Mouse (Mus musculus) thymus, postnatal 0 days (tissue): ENCODE results near the gene Pacsin2. TPM values are rescaled to one million over a fixed set of nuclear protein-coding genes. Genes with fewer than 3 reads are reported as not detected.
A peak's percentile ranks its signal among the peaks of the same experiment; 100 is the strongest.
"Not testable (repeated sequence)": the region's sequence is repeated elsewhere in the genome, so short reads cannot be mapped to it uniquely, and the experiment has no call there.

ENCODE experiments used
- DNase-seq: peaks from one replicate; pipeline ENCODE4 v3.0.0-alpha.2; 2015; ENCODE audit warnings: low spot score
- polyA plus RNA-seq: library from polyadenylated mRNA; unstranded; fragments of >200 nt; fragmentation: Nextera tagmentation; extraction: Ambion mirVana; gene quantifications from 2 replicates; pipeline ENCODE4 v1.2.1, GENCODE M21; 2015

The Pacsin2 gene
- polyA plus RNA-seq, 1 experiment from 2014 or later: 24.8 TPM

DNA sequence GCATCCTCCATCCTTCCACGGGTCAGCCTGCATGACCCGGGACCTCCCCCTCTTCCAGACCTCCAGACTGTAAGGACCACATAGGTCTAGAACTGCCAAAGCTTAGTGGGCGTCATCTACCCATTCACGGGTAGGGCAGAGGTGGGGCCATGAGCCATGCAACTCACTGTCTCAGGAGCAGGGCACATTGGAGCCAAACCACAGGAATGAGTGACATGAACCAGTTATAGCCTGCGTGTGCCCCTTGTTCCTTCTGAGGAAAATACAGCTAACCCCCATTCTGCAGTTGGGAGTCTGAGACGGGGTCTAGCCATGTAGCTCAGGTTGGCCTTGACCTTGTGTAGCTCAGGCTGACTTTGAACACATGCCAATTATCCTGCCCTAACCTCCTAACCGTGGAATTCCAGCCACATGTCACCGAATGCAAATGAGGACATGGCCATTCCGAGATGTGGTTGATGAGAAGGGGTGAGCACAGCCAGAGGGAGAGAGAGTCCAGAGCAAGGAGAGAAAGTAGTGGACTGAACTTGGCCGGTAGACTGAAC is 16.9 kb upstream of the Pacsin2 start:
- no peak for DNase-seq

DNA sequence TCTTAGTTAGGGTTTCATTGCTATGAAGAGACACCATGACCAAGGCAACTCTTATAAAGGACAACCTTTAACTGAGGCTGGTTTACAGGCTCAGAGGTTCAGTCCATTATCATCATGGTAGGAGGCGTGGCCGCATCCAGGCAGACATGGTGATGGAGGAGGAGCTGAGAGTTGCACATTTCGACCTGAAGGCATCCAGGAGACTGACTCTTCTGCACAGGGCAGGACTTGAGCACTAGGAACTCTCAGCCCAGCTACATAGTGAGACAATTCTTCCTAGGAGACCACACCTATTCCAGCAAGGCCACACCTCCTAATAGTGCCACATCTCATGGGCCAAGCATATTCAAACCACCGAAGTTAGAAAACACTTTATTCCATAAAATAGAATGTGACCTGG is 15.4 kb upstream of the Pacsin2 start:
- DNase-seq: no peak

DNA sequence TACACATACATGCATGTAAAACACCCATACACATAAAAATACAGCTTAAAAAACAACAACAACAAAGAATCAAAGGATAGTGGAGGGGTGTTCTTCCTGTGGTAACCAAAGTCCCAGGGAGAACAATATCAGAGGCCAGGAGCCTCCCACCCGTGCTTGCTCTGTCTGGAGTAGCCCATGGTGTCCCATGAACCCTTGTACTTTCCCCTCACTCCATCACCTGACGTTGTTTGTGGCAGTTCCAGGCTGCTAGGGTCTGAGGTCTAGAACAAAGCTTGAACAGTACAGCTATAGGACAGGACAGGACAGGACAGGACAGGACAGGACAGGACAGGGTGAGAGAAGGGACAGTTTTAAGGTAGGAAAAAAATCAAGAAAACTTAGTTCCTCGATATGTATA is 13.7 kb upstream of the Pacsin2 start:
- DNase-seq: no peak

- DNase-seq: no peak
Measured at GRCm38 (mm10) chr15:83476593-83477273, 12.3 kb upstream of the Pacsin2 start.

- peak; percentile 35 for DNase-seq
Measured at GRCm38 (mm10) chr15:83474466-83474836, 10.0 kb upstream of the Pacsin2 start.

GRCm38 (mm10) chr15:83473832-83474465 is 9.5 kb upstream of the Pacsin2 start:
- peak; percentile 74 for DNase-seq

GRCm38 (mm10) chr15:83473251-83473650 is 8.8 kb upstream of the Pacsin2 start:
- DNase-seq: no peak

- DNase-seq: no peak
Measured at GRCm38 (mm10) chr15:83471476-83471875, 7.1 kb upstream of the Pacsin2 start.

- DNase-seq: peak; percentile 3
Measured at GRCm38 (mm10) chr15:83470443-83470842, 6.0 kb upstream of the Pacsin2 start.

DNA sequence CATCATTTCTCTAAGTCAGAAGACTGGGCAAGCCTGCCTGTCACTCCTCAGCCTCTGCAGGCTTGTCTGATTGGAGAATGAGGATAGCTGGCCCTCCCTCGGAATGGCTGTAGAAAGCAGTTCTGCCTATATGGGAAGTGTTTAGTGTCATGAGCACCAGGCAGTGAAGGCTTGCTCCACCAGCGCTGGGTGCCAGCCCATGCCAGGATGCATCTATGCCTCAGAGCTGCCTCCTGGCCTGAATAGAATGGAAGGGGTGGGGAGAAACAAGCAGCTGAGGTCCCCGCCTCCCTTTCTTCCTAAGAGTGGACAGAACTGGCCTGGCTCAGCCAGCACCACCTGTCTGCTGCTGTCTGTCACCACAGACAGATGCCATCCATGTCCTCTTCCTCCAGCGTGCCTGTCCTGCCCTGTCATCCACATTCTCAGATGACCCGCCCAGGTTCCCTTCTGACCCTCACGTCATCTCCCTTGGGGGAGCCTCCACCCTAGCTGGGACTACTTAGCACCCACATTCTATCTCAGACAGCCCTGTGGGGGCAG is 4.9 kb upstream of the Pacsin2 start:
- DNase-seq: no peak

GRCm38 (mm10) chr15:83467232-83467966 is 3.0 kb upstream of the Pacsin2 start:
- DNase-seq: no peak

DNA sequence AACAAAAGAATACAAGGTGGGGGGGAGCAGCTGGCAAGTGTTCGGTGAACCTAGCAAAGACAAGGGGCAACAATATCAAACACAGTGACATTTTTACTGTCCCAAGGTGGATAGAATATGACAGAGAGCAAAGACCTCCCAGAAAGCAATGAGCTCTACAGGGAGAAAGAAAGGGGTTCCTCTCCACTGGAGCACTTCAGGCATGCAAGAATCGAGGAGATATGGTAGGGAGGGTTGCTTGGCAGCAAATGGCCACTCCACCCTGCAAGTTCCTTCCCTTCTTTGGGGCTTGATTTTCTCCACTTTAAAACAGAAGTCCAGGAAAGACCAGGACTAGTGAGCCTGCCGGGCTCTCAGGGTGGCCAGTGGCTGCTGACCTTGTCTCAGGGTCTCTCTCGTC is 1.9 kb upstream of the Pacsin2 start:
- no peak for DNase-seq

GRCm38 (mm10) chr15:83464905-83465650 is 672 bp upstream of the Pacsin2 start:
- no peak for DNase-seq

DNA sequence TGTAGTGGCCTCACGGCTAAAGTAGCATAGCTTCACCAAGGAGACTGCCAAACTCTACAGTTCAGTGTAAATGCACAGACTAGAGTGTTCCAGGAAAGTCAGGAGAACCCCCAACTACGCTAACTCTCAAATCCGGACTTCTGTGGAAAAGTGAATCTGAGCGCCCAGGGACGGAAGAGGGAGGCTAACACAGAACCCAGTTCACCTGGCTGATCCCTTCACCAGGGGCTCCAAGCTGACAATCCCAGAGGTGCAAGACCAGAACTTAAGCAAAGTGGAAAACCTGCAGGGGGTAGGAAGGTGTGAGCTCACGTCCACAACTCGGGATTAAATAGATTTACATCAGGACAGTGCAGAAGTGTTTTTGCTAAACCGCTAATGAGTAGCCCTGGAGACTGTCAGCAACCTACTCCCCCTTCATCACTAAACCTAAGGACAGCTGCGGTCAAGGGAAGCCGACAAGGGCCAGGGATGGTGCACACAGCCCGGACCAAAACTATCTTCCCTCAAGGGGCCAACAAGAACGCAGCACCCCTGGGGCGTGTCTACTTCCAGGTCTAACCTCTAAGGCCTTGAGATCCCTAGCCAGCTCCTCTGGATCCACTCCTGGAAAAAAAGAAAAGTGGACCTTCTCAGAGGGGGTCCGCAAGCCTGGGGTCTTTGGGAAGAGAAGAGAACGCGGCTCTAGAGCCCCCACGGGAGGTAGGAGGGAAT is 880 bp downstream of the Pacsin2 start:
- DNase-seq: peak; percentile 9

DNA sequence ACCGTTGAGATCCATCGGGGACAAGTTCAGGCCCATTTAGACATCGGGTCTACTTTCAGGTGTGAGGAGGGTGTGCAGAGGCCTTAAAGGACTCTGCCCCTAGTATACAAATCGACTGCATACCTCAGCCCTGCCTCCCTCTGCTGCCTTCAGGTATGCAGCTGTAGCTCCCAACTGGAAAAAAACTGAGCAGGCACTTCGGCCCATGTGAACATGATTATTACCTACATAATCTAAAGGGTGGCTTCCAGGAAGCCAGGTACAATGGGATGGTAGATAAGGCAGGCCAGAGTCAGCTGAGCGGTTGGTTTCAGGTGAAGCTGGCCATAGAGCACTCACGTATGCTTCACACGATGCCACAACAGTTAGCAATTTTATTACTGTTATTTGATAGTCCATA is 2.1 kb downstream of the Pacsin2 start:
- DNase-seq: not testable (repeated sequence)

DNA sequence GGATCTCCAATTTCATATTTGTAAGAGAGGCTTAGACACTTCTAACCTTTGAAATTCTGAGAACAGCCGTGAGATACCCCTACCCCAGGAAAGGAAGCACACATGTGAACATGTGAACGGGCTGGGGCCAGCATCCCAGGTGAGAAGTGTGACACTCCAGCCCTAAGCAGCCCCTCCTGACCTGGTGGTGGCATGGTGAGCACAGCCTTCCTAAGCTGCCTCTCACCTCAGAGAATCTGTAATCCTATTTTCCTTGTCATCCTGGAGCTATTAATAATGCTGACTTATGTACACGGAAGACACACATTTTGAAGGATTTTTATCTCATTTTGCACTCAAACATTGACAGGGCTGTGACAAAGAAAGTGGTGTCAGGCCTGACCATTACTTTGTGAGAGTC is 3.5 kb downstream of the Pacsin2 start:
- no peak for DNase-seq

DNA sequence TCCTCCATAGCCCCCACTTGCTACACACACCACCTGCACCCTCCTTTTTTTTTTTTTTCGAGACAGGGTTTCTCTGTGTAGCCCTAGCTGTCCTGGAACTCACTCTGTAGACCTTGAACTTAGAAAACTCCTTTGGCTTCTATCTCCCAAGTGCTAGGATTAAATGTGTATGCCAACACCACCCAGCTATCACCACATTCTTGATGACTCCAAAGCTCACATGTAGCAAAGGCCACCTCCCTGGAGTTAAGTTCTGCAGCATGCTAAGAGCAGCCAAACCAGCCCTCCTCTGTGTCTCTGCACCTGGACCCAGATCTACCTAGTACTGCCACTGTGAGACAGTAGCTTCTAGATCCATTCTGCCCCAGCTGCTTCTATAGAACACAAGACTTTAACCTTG is 6.9 kb downstream of the Pacsin2 start:
- no peak for DNase-seq

GRCm38 (mm10) chr15:83455637-83456036 is 8.8 kb downstream of the Pacsin2 start:
- DNase-seq: no peak

DNA sequence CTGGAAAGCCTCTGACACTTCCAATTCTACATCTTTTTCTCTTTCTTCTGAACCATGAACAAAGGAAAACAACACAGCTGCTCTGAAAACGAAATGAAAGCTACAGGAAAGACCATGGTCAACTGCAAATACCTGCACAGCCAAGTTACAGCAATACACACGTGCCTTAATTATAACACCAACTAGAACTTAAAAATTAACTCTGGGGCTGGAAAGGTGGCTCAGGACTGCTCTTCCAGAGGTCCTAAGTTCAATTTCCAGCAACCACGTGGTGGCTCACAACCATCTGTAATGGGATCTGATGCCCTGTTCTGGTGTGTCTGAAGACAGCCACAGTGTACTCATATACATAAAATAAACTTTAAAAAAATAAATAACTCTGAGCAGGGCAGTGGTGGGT is 9.4 kb downstream of the Pacsin2 start:
- DNase-seq: no peak

- DNase-seq: no peak
Measured at GRCm38 (mm10) chr15:83454419-83454818, 10.0 kb downstream of the Pacsin2 start.

GRCm38 (mm10) chr15:83453879-83454278 is 10.5 kb downstream of the Pacsin2 start:
- no peak for DNase-seq
